Mouse (Mus musculus) embryonic facial prominence, embryonic 15.5 days (tissue): ENCODE data around the gene Cyb5r2. TPM values are rescaled to one million over a fixed set of nuclear protein-coding genes. Genes with fewer than 3 reads are reported as not detected.

ENCODE experiments used
- ATAC-seq: fragments of 200-750 bp; cut with Nextera tagmentation; 2 replicates; pipeline ENCODE4 v1.8.0; 2017; ENCODE audit warnings: low read depth, moderate TSS enrichment; ENCODE audit not compliant: insufficient number of reproducible peaks, low FRiP score, low TSS enrichment
- H3K27ac ChIP-seq: fragments of 300-500 bp; sonication (generic); replicated peaks from 2 replicates; pipeline ENCODE4 v1.5.1; 2015; ENCODE audit warnings: mild to moderate bottlenecking, inconsistent platforms
- H3K27me3 ChIP-seq: fragments of 300-500 bp; sonication (generic); 2 replicates; pipeline ENCODE4 v1.6.1; 2015; ENCODE audit warnings: inconsistent platforms
- H3K36me3 ChIP-seq: fragments of 300-500 bp; sonication (generic); 2 replicates; pipeline ENCODE4 v1.6.1; 2015; ENCODE audit warnings: mild to moderate bottlenecking, inconsistent platforms
- H3K4me1 ChIP-seq: fragments of 300-500 bp; sonication (generic); 2 replicates; pipeline ENCODE4 v1.6.1; 2015; ENCODE audit warnings: inconsistent platforms
- H3K4me2 ChIP-seq: fragments of 300-500 bp; sonication (generic); replicated peaks from 2 replicates; pipeline ENCODE4 v1.6.1; 2015; ENCODE audit warnings: mild to moderate bottlenecking, inconsistent platforms
- H3K4me3 ChIP-seq: fragments of 300-500 bp; sonication (generic); replicated peaks from 2 replicates; pipeline ENCODE4 v1.5.1; 2015; ENCODE audit warnings: mild to moderate bottlenecking, inconsistent platforms
- H3K9ac ChIP-seq: fragments of 300-500 bp; sonication (generic); 2 replicates; pipeline ENCODE4 v1.6.1; 2015; ENCODE audit warnings: inconsistent platforms
- H3K9me3 ChIP-seq: fragments of 300-500 bp; sonication (generic); replicated peaks from 2 replicates; pipeline ENCODE4 v1.6.1; 2016; ENCODE audit warnings: inconsistent platforms
- WGBS: fragments of 180-500 bp; shearing (Covaris S2); methylation state at CpG from one replicate; pipeline ENCODE4 v1.1.7; 2015; 5-methylcytosine and 5-hydroxymethylcytosine counted together
- polyA plus RNA-seq: library from polyadenylated mRNA; unstranded; fragments of >200 nt; fragmentation: Nextera tagmentation; extraction: Ambion mirVana; gene quantifications from 2 replicates; pipeline ENCODE4 v1.2.1, GENCODE M21; 2015

Cyb5r2 gene
- polyA plus RNA-seq, 1 experiment from 2014 or later, result 0.53 TPM

DNA sequence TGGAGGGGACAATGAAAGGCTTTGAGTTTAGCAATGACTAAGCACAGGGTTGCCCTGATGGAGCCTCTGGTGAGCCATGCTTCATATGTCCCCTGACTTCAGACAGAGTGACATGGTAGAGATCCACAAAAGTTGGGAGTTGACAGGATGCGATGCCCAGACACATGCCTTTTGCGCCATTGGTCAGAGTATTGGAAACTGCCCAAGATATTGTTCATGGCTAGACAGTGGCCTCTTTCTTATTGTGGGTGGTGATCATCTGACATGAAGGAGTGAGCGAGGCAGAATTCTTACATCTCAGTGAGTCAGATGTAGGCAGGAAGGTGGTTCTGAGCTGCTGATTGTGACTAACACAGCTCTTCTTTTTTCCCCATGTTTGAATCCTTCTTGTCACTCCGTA lies 35.3 kb downstream of the Cyb5r2 start:
- WGBS, result 88% methylated on average over 4 of the region's 4 CpGs
- Histone ChIP-seq H3K9ac (no peak overlapping the region), H3K27ac (no peak overlapping the region), H3K36me3 (peaks cover 32% of the 10 kb centered on the region; the same call in 1 of the 2 replicates), H3K27me3 (no peaks in the 10 kb centered on the region), H3K4me3 (no peak overlapping the region), H3K4me2 (no peak overlapping the region), H3K4me1 (no peaks in the 10 kb centered on the region), H3K9me3 (no peaks in the 10 kb centered on the region)
- ATAC-seq, result no peak

DNA sequence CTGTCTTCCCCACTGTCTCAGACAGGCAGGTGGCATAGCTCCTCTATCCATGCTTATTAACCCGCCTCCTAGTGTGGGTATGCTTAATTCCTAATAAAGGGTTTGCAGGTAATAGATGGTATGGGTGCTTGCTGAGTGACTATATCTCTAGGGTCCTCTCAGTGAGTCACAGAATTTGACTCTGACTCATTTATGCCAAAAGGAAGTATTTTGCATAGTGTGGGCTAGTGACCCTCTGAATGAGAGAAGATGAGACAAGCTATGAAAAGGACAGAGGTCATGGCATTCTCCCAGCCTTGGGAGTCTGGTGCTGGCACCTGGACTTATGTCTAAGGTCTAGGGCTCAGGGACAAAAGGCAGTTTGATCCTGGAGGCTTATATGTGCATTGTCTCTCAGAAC lies 37.1 kb downstream of the Cyb5r2 start:
- 100% methylated on average over 1 of the region's 1 CpGs for WGBS
- peaks cover 30% of the 10 kb centered on the region; the same call in 1 of the 2 replicates for H3K36me3 ChIP-seq
- H3K27ac ChIP-seq, result no peak overlapping the region

DNA sequence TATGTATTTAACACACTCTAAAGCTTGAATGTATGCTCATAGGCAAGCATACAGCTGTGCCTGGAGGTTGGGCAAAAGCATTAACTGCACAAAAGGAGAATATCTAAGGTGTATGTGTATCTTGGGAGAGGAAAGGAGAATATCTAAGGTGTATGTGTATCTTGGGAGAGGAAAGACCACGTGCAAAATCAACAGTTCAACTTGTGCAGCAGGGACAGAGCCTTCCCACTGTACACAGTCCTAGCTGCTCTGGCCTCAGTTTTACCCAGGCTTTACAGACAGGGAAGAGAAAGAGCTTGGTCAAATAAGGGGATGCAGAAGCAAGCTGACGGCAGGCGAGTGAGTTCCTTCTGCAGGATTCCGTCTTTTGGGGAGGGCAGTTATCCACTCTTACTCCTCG lies 43.8 kb downstream of the Cyb5r2 start:
- peaks cover 8% of the 10 kb centered on the region; the same call in 1 of the 2 replicates for H3K4me1 ChIP-seq
- H3K27me3 ChIP-seq, result no peaks in the 10 kb centered on the region
- H3K9ac ChIP-seq, result no peak overlapping the region
- H3K4me2 ChIP-seq, result no peak overlapping the region
- H3K4me3 ChIP-seq, result no peak overlapping the region
- no peak overlapping the region for H3K27ac ChIP-seq
- no peak for ATAC-seq
- no peaks in the 10 kb centered on the region for H3K9me3 ChIP-seq
- H3K36me3 ChIP-seq, result 0 out of 2 replicates have a peak, but pooled peaks cover 8% of the 10 kb centered on the region
- WGBS, result 80% methylated on average over 5 of the region's 5 CpGs

More for the DNA sequence above, 37.1 kb downstream of the Cyb5r2 start:
- H3K4me1 ChIP-seq, result no peaks in the 10 kb centered on the region
- no peak overlapping the region for H3K9ac ChIP-seq
- no peaks in the 10 kb centered on the region for H3K9me3 ChIP-seq
- no peaks in the 10 kb centered on the region for H3K27me3 ChIP-seq
- H3K4me2 ChIP-seq, result no peak overlapping the region
- H3K4me3 ChIP-seq, result no peak overlapping the region
- no peak for ATAC-seq

DNA sequence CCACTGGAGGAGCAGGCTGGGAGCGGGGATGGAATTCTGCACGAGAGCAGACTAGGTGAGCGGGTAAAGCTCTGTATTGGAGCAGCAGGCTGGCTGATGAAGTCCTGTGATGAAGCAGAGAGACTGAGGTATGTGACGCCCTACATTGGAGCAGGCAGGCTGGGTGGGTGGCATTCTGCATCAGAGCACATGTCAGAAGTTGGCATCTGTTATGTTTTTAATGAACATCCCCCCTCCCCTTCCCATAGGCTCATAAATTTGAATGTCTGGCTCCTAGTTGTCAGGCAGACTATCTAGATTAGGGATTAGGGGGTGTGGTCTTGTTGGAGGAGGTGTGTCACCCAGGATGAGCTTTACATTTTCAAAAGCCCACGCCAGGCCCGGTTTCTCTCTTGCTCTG lies 45.1 kb downstream of the Cyb5r2 start:
- Histone ChIP-seq H3K4me1 (peaks cover 18% of the 10 kb centered on the region), H3K27me3 (no peaks in the 10 kb centered on the region), H3K9ac (no peak overlapping the region), H3K4me2 (no peak overlapping the region), H3K9me3 (no peaks in the 10 kb centered on the region), H3K36me3 (0 out of 2 replicates have a peak, but pooled peaks cover 3% of the 10 kb centered on the region), H3K27ac (no peak overlapping the region), H3K4me3 (no peak overlapping the region)
- WGBS, result 59% methylated on average over 6 of the region's 6 CpGs
- ATAC-seq, result no peak

DNA sequence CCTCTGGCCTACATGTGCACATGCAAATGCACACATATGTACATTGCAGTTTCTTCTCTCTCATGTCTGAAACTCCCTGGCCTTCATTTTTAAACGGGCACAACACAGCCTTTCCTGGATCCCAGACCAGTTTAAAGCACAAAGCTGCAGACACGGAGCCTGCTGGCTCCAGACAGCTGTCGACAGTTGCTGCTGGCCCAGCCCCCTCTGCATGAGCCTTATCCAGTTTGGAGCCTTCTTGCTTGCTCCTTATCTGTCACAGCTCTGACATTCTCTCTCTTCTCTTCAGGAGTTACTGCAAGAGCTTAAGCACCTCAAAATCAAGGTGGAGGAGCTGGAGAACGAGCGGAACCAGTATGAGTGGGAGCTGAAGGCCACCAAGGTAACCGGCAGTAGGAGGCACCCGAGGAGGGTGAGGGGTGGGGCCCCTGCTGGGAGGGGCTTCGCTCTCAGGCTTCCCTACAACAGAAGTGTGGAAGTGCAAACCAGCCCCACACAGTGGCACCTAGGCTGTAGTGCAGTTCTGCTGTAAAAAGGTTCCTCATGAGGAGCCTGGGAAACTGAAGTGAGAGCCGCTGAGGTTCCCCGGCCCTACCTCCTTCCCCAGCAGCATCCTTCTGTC lies 49.2 kb downstream of the Cyb5r2 start:
- Histone ChIP-seq H3K27me3 (no peaks in the 10 kb centered on the region), H3K4me2 (peak overlapping the region; percentile 35), H3K4me3 (peak overlapping the region; percentile 27), H3K9me3 (no peaks in the 10 kb centered on the region), H3K36me3 (no peaks in the 10 kb centered on the region), H3K27ac (peak overlapping the region; percentile 78), H3K4me1 (peaks cover 19% of the 10 kb centered on the region), H3K9ac (no peak overlapping the region)
- 1% methylated on average over 10 of the region's 10 CpGs for WGBS
- ATAC-seq, result peak; percentile 87

DNA sequence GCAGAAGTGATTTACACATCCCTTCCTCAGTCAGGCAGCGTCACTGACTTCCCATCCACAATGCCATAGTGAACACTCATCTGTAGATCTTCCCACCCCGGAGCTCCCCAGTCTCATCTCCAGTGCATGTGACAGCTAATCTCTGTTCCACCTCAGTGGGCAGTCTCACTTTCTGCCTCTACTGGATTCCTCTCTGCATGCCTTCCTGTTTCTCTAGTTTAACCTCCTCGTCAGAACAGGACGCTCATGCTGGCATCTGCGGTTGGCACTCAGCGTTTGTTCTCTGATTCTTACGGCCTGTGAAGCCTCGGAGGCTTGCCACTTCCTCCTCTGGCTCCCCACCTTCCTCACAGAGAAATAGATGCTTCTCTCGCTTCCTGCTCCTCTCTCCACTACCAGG lies 50.2 kb downstream of the Cyb5r2 start:
- H3K4me1 ChIP-seq, result peaks cover 24% of the 10 kb centered on the region
- H3K27ac ChIP-seq, result peak overlapping the region; percentile 78; the same call in 1 of the 2 replicates
- no peak overlapping the region for H3K4me2 ChIP-seq
- WGBS, result 67% methylated on average over 9 of the region's 9 CpGs
- no peaks in the 10 kb centered on the region for H3K9me3 ChIP-seq
- no peak overlapping the region for H3K9ac ChIP-seq
- no peak for ATAC-seq
- H3K27me3 ChIP-seq, result no peaks in the 10 kb centered on the region
- H3K4me3 ChIP-seq, result no peak overlapping the region
- no peaks in the 10 kb centered on the region for H3K36me3 ChIP-seq

DNA sequence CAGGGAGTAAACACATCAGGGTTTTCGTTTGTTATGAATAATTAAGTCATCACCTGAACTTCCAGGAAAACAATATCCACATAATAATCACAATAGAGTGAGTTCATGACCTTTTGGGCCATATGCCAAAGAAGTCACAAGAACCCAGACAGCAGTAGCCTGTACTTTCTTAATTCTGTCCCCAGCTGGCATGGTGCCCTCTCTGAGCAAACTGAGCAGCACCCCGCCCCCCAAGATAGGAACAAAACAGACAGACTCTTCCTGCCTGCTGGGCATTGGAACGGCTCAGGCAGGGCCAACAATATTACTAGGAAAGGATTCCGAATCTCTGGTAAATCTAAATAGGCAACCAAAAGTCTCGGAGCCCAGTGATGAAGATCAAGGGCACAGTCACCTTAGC lies 51.9 kb downstream of the Cyb5r2 start:
- Histone ChIP-seq H3K36me3 (no peaks in the 10 kb centered on the region), H3K9ac (no peak overlapping the region), H3K9me3 (no peaks in the 10 kb centered on the region), H3K4me3 (no peak overlapping the region), H3K27ac (no peak overlapping the region), H3K4me1 (peaks cover 26% of the 10 kb centered on the region), H3K27me3 (no peaks in the 10 kb centered on the region), H3K4me2 (no peak overlapping the region)
- 66% methylated on average over 5 of the region's 5 CpGs for WGBS
- no peak for ATAC-seq

DNA sequence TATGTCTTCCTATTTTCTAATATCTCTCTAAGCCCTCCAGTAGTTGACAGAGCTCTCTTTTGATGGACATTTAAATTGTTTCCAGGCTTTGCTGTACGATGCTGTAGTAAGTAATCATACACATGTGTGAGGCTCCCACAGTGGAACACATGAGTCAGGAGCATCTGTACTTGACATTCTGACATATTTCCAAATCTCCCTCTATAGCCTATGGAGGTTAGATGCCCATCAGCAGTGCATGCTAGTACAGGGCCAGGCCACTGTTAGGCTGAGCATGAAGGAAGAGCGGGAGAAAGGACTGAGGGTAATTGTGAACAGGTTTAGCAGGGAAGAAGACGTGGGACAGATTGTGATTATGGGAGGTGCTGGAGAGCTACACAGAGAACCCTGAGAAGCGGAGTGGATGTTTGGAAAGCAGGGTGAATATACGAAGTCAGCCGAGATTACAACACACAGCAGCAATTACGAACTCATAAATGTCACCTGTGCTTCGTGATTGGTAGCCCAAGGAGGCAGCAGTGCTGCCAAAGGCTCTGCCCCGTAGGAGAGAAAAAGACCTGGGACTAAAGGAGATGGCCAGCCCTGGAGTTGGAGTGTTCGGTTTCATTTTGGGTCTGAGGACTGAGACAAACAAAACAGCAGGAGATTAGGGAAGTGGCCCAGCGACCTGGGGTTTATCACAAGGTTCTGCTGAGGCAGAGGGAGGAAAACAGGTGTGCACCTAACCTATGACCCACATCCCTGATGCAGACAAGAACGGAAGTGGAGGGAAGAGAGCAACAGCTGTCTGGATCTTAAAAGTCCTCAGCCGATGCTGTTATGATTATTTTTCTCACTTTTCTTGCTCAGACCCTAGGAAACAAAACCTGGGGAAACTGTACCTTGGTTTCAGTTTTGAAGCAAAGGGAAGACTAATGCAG lies 55.1 kb downstream of the Cyb5r2 start:
- no peak for ATAC-seq
- Histone ChIP-seq H3K36me3 (0 out of 2 replicates have a peak, but pooled peaks cover 6% of the 10 kb centered on the region), H3K4me2 (no peak overlapping the region), H3K27ac (peak overlapping the region; percentile 55; the same call in 1 of the 2 replicates), H3K4me1 (peaks cover 12% of the 10 kb centered on the region; the same call in 1 of the 2 replicates), H3K9me3 (no peaks in the 10 kb centered on the region), H3K4me3 (no peak overlapping the region), H3K9ac (no peak overlapping the region), H3K27me3 (no peaks in the 10 kb centered on the region)
- 31% methylated on average over 13 of the region's 13 CpGs for WGBS

DNA sequence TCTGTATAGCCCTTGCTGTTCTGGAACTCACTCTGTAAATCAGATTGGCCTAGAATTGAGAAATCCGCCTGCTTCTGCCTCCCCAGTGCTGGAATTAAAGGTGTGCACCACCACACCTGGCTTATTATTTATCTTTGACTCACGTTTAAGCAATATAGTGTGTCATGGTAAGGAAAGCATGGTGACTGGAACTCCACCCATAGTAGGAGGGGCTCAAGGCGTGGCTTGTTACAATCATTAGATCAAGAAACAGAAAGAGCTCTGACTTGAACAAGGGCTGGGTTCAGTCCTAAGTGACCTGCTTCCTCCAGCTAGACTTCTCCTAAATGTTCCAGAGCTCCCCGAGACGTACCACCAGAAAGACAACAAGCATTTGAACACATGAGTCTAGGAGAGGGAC lies 57.2 kb downstream of the Cyb5r2 start:
- Histone ChIP-seq H3K9me3 (no peaks in the 10 kb centered on the region), H3K27ac (no peak overlapping the region), H3K4me2 (no peak overlapping the region), H3K36me3 (0 out of 2 replicates have a peak, but pooled peaks cover 6% of the 10 kb centered on the region), H3K27me3 (no peaks in the 10 kb centered on the region), H3K4me3 (no peak overlapping the region), H3K9ac (no peak overlapping the region), H3K4me1 (peaks cover 11% of the 10 kb centered on the region; the same call in 1 of the 2 replicates)
- no peak for ATAC-seq
- 81% methylated on average over 5 of the region's 5 CpGs for WGBS

DNA sequence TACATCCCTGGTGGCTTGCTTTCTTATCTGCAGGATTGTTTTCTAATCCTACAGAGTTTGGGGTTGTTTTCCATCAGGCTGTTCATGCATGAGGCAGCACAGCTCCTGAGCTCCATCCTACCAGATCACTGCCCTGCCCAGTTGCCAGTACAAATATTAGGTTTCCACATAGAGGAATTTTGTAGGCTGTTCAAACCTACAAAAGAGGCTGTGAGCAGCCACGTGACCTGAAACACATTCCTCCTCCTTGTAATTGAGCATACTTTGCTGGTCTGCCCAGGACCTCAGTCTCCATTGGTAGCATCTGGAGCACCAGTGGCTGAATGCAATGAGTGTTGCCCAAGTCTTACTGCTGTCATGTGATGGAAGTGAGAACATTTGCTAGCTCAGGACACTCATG lies 57.9 kb downstream of the Cyb5r2 start:
- Histone ChIP-seq H3K4me3 (no peak overlapping the region), H3K27ac (no peak overlapping the region), H3K27me3 (no peaks in the 10 kb centered on the region), H3K9me3 (no peaks in the 10 kb centered on the region), H3K4me2 (no peak overlapping the region), H3K36me3 (0 out of 2 replicates have a peak, but pooled peaks cover 6% of the 10 kb centered on the region), H3K4me1 (peaks cover 11% of the 10 kb centered on the region; the same call in 1 of the 2 replicates), H3K9ac (no peak overlapping the region)
- no peak for ATAC-seq
- WGBS, result 49% methylated on average over 1 of the region's 1 CpGs
